Mouse (Mus musculus): ENCODE data around the gene Polr2a. TPM values are rescaled to one million over a fixed set of nuclear protein-coding genes. Genes with fewer than 3 reads are reported as not detected.
A peak's percentile ranks its signal among the peaks of the same experiment; 100 is the strongest.

Gene Polr2a
- polyA plus RNA-seq, 1 experiment from 2014 or later = 39.3 TPM

- ATAC-seq (ENCODE audit: insufficient number of reproducible peaks, insufficient read depth, low FRiP score, low read depth) = peak; percentile 28; the same call in 1 of the 2 replicates
- Histone ChIP-seq H3K4me3 (ENCODE audit: low read depth, low read length) (no peak overlapping the region), H3K4me2 (replicated peaks; ENCODE audit: low read depth, low read length) (no peak overlapping the region), H3K9me3 (ENCODE audit: control insufficient read depth, low read depth, low read length) (no peaks in the 10 kb centered on the region), H3K36me3 (ENCODE audit: control insufficient read depth, insufficient read depth, low read length) (no peaks in the 10 kb centered on the region), H3K27me3 (ENCODE audit: control insufficient read depth, insufficient read depth, low read length) (no peaks in the 10 kb centered on the region), H3K4me1 (ENCODE audit: control insufficient read depth, insufficient read depth, low read length) (no peaks in the 10 kb centered on the region), H3K9ac (replicated peaks; ENCODE audit: low read depth, low read length) (no peak overlapping the region), H3K27ac (ENCODE audit: low read length) (0 out of 2 replicates have a peak overlapping the region, but pooled peaks have one; percentile 33)
- 58% methylated on average over 6 of the region's 6 CpGs for WGBS
Measured at GRCm38 (mm10) chr11:69720852-69721251, 37.6 kb downstream of the Polr2a start.

- no peaks in the 10 kb centered on the region for H3K27me3 ChIP-seq (ENCODE audit: control insufficient read depth, insufficient read depth, low read length)
- H3K9me3 ChIP-seq (ENCODE audit: control insufficient read depth, low read depth, low read length) = no peaks in the 10 kb centered on the region
- H3K4me3 ChIP-seq (ENCODE audit: low read depth, low read length) = no peak overlapping the region
- H3K36me3 ChIP-seq (ENCODE audit: control insufficient read depth, insufficient read depth, low read length) = no peaks in the 10 kb centered on the region
- ATAC-seq (ENCODE audit: insufficient number of reproducible peaks, insufficient read depth, low FRiP score, low read depth) = no peak
- no peak overlapping the region for H3K4me2 ChIP-seq (replicated peaks; ENCODE audit: low read depth, low read length)
- H3K9ac ChIP-seq (replicated peaks; ENCODE audit: low read depth, low read length) = no peak overlapping the region
- WGBS = 71% methylated on average over 6 of the region's 6 CpGs
- H3K4me1 ChIP-seq (ENCODE audit: control insufficient read depth, insufficient read depth, low read length) = no peaks in the 10 kb centered on the region
- no peak overlapping the region for H3K27ac ChIP-seq (ENCODE audit: low read length)
Measured at GRCm38 (mm10) chr11:69719423-69719822, 39.0 kb downstream of the Polr2a start.

- WGBS = 27% methylated on average over 15 of the region's 15 CpGs
- Histone ChIP-seq H3K4me2 (replicated peaks; ENCODE audit: low read depth, low read length) (peak overlapping the region; percentile 22; the same call in 1 of the 2 replicates), H3K36me3 (ENCODE audit: control insufficient read depth, insufficient read depth, low read length) (no peaks in the 10 kb centered on the region), H3K9ac (replicated peaks; ENCODE audit: low read depth, low read length) (no peak overlapping the region), H3K4me1 (ENCODE audit: control insufficient read depth, insufficient read depth, low read length) (no peaks in the 10 kb centered on the region), H3K4me3 (ENCODE audit: low read depth, low read length) (no peak overlapping the region), H3K27ac (ENCODE audit: low read length) (no peak overlapping the region), H3K27me3 (ENCODE audit: control insufficient read depth, insufficient read depth, low read length) (no peaks in the 10 kb centered on the region), H3K9me3 (ENCODE audit: control insufficient read depth, low read depth, low read length) (no peaks in the 10 kb centered on the region)
- 0 out of 2 replicates have a peak, but pooled peaks have one; percentile 39 for ATAC-seq (ENCODE audit: insufficient number of reproducible peaks, insufficient read depth, low FRiP score, low read depth)
Measured at GRCm38 (mm10) chr11:69718661-69719060, 39.8 kb downstream of the Polr2a start.

- no peak for ATAC-seq (ENCODE audit: insufficient number of reproducible peaks, insufficient read depth, low FRiP score, low read depth)
- H3K4me1 ChIP-seq (ENCODE audit: control insufficient read depth, insufficient read depth, low read length) = no peaks in the 10 kb centered on the region
- H3K4me2 ChIP-seq (replicated peaks; ENCODE audit: low read depth, low read length) = no peak overlapping the region
- H3K9me3 ChIP-seq (ENCODE audit: control insufficient read depth, low read depth, low read length) = no peaks in the 10 kb centered on the region
- no peaks in the 10 kb centered on the region for H3K36me3 ChIP-seq (ENCODE audit: control insufficient read depth, insufficient read depth, low read length)
- H3K27ac ChIP-seq (ENCODE audit: low read length) = no peak overlapping the region
- no peak overlapping the region for H3K4me3 ChIP-seq (ENCODE audit: low read depth, low read length)
- no peaks in the 10 kb centered on the region for H3K27me3 ChIP-seq (ENCODE audit: control insufficient read depth, insufficient read depth, low read length)
- H3K9ac ChIP-seq (replicated peaks; ENCODE audit: low read depth, low read length) = no peak overlapping the region
- 68% methylated on average over 4 of the region's 4 CpGs for WGBS
Measured at GRCm38 (mm10) chr11:69716953-69717352, 41.5 kb downstream of the Polr2a start.

- Histone ChIP-seq H3K27ac (ENCODE audit: low read length) (no peak overlapping the region; the same call in 1 of the 2 replicates), H3K27me3 (ENCODE audit: control insufficient read depth, insufficient read depth, low read length) (no peaks in the 10 kb centered on the region), H3K4me2 (replicated peaks; ENCODE audit: low read depth, low read length) (no peak overlapping the region), H3K36me3 (ENCODE audit: control insufficient read depth, insufficient read depth, low read length) (no peaks in the 10 kb centered on the region), H3K9ac (replicated peaks; ENCODE audit: low read depth, low read length) (no peak overlapping the region), H3K4me1 (ENCODE audit: control insufficient read depth, insufficient read depth, low read length) (no peaks in the 10 kb centered on the region), H3K9me3 (ENCODE audit: control insufficient read depth, low read depth, low read length) (no peaks in the 10 kb centered on the region), H3K4me3 (ENCODE audit: low read depth, low read length) (no peak overlapping the region)
- no peak for ATAC-seq (ENCODE audit: insufficient number of reproducible peaks, insufficient read depth, low FRiP score, low read depth)
- 9% methylated on average over 5 of the region's 5 CpGs for WGBS
Measured at GRCm38 (mm10) chr11:69715929-69716328, 42.5 kb downstream of the Polr2a start.

GRCm38 (mm10) chr11:69715482-69715881, 43.0 kb downstream of the Polr2a start:
- no peaks in the 10 kb centered on the region for H3K9me3 ChIP-seq (ENCODE audit: control insufficient read depth, low read depth, low read length)
- no peak overlapping the region for H3K9ac ChIP-seq (replicated peaks; ENCODE audit: low read depth, low read length)
- no peak for ATAC-seq (ENCODE audit: insufficient number of reproducible peaks, insufficient read depth, low FRiP score, low read depth)
- H3K4me2 ChIP-seq (replicated peaks; ENCODE audit: low read depth, low read length) = no peak overlapping the region
- H3K27ac ChIP-seq (ENCODE audit: low read length) = no peak overlapping the region; the same call in 1 of the 2 replicates
- H3K4me1 ChIP-seq (ENCODE audit: control insufficient read depth, insufficient read depth, low read length) = no peaks in the 10 kb centered on the region
- 58% methylated on average over 9 of the region's 9 CpGs for WGBS
- no peak overlapping the region for H3K4me3 ChIP-seq (ENCODE audit: low read depth, low read length)
- H3K27me3 ChIP-seq (ENCODE audit: control insufficient read depth, insufficient read depth, low read length) = no peaks in the 10 kb centered on the region
- H3K36me3 ChIP-seq (ENCODE audit: control insufficient read depth, insufficient read depth, low read length) = no peaks in the 10 kb centered on the region

GRCm38 (mm10) chr11:69714636-69715329, 43.7 kb downstream of the Polr2a start:
- Histone ChIP-seq H3K27ac (ENCODE audit: low read length) (no peak overlapping the region), H3K27me3 (ENCODE audit: control insufficient read depth, insufficient read depth, low read length) (no peaks in the 10 kb centered on the region), H3K4me3 (ENCODE audit: low read depth, low read length) (no peak overlapping the region), H3K9ac (replicated peaks; ENCODE audit: low read depth, low read length) (no peak overlapping the region), H3K4me2 (replicated peaks; ENCODE audit: low read depth, low read length) (no peak overlapping the region), H3K9me3 (ENCODE audit: control insufficient read depth, low read depth, low read length) (no peaks in the 10 kb centered on the region), H3K4me1 (ENCODE audit: control insufficient read depth, insufficient read depth, low read length) (no peaks in the 10 kb centered on the region), H3K36me3 (ENCODE audit: control insufficient read depth, insufficient read depth, low read length) (no peaks in the 10 kb centered on the region)
- WGBS = 72% methylated on average over 18 of the region's 18 CpGs
- no peak for ATAC-seq (ENCODE audit: insufficient number of reproducible peaks, insufficient read depth, low FRiP score, low read depth)

- WGBS = 80% methylated on average over 20 of the region's 20 CpGs
- no peak overlapping the region for H3K4me2 ChIP-seq (replicated peaks; ENCODE audit: low read depth, low read length)
- no peaks in the 10 kb centered on the region for H3K36me3 ChIP-seq (ENCODE audit: control insufficient read depth, insufficient read depth, low read length)
- H3K4me3 ChIP-seq (ENCODE audit: low read depth, low read length) = no peak overlapping the region
- H3K4me1 ChIP-seq (ENCODE audit: control insufficient read depth, insufficient read depth, low read length) = no peaks in the 10 kb centered on the region
- no peaks in the 10 kb centered on the region for H3K27me3 ChIP-seq (ENCODE audit: control insufficient read depth, insufficient read depth, low read length)
- H3K9me3 ChIP-seq (ENCODE audit: control insufficient read depth, low read depth, low read length) = no peaks in the 10 kb centered on the region
- no peak overlapping the region for H3K9ac ChIP-seq (replicated peaks; ENCODE audit: low read depth, low read length)
- no peak for ATAC-seq (ENCODE audit: insufficient number of reproducible peaks, insufficient read depth, low FRiP score, low read depth)
- no peak overlapping the region for H3K27ac ChIP-seq (ENCODE audit: low read length)
Measured at GRCm38 (mm10) chr11:69712954-69713672, 45.3 kb downstream of the Polr2a start.

Data from stomach, embryonic 14.5 days (tissue).